ENCODE assay signal across 7 mouse cellular contexts in genomic region chr4:58551820-58552219, GRCm38 (mm10). TPM values are rescaled to one million over a fixed set of nuclear protein-coding genes. Genes with fewer than 3 reads are reported as not detected.
A peak's percentile ranks its signal among the peaks of the same experiment; 100 is the strongest.
DNase-seq lines count a peak whose midpoint lies in the region; ATAC-seq and TF ChIP-seq lines count a peak whose summit lies in the region.

No protein-coding gene starts in this region.

- ATAC-seq in liver, embryonic 11.5 days (replicated peaks; ENCODE audit: low FRiP score), result no peak
- ATAC-seq in stomach, postnatal 0 days (ENCODE audit: low FRiP score, low TSS enrichment), result peak; percentile 37; the same call in 1 of the 2 replicates

- peak; percentile 88 to 90 for DNase-seq in adrenal gland, postnatal 36 days
- peak; percentile 92 for DNase-seq in embryonic facial prominence, embryonic 10.5 days (ENCODE audit: low spot score)
- peak; percentile 35 to 71 for DNase-seq in heart, adult 9 months (ENCODE audit: low spot score in 2 of 2)
- peak; percentile 36 to 52 for DNase-seq in kidney, adult 8-10 months
- peak; percentile 69 for DNase-seq in liver, embryonic 11.5 days (ENCODE audit: low spot score)
- peak; percentile 4 for DNase-seq in naive thymus-derived CD4-positive, alpha-beta T cell, adult 2 months (ENCODE audit: low read depth)
- peak; percentile 91 for DNase-seq in stomach, postnatal 0 days (ENCODE audit: low spot score)

- peak overlapping the region; percentile 97 for H3K27ac ChIP-seq in embryonic facial prominence, embryonic 10.5 days (replicated peaks)
- H3K27ac ChIP-seq in liver, embryonic 11.5 days (ENCODE audit: low read depth, low read length), result no peak overlapping the region
- peak overlapping the region; percentile 93 for H3K27ac ChIP-seq in stomach, postnatal 0 days (replicated peaks)

- no peaks in the 10 kb centered on the region for H3K27me3 ChIP-seq in embryonic facial prominence, embryonic 10.5 days (replicated peaks; ENCODE audit: low read depth, poor library complexity, severe bottlenecking)
- peaks cover 9% of the 10 kb centered on the region for H3K27me3 ChIP-seq in liver, embryonic 11.5 days (replicated peaks; ENCODE audit: control insufficient read depth, insufficient read depth, low read length)
- H3K27me3 ChIP-seq in stomach, postnatal 0 days (ENCODE audit: control insufficient read depth, insufficient read depth, low read length), result no peaks in the 10 kb centered on the region

- peak; percentile 97 for TF ChIP-seq CTCF in stomach, postnatal 0 days (IDR thresholded peaks at IDR 0.05; ENCODE audit: low read depth)

- H3K4me3 ChIP-seq in embryonic facial prominence, embryonic 10.5 days, result peak overlapping the region; percentile 80
- peak overlapping the region; percentile 68 for H3K4me3 ChIP-seq in liver, embryonic 11.5 days (ENCODE audit: low read depth, low read length)
- peak overlapping the region; percentile 77 for H3K4me3 ChIP-seq in stomach, postnatal 0 days (ENCODE audit: low read depth, low read length)

- TF ChIP-seq EP300 in stomach, postnatal 0 days (optimal IDR thresholded peaks at IDR 0.05), result no peak

- peaks cover 21% of the 10 kb centered on the region for H3K36me3 ChIP-seq in embryonic facial prominence, embryonic 10.5 days (replicated peaks)
- no peaks in the 10 kb centered on the region for H3K36me3 ChIP-seq in liver, embryonic 11.5 days (ENCODE audit: control insufficient read depth, insufficient read depth, low read length)
- no peaks in the 10 kb centered on the region for H3K36me3 ChIP-seq in stomach, postnatal 0 days (ENCODE audit: control insufficient read depth, insufficient read depth, low read length)

- H3K9me3 ChIP-seq in embryonic facial prominence, embryonic 10.5 days, result no peaks in the 10 kb centered on the region
- H3K9me3 ChIP-seq in liver, embryonic 11.5 days (ENCODE audit: control insufficient read depth, low read length), result no peaks in the 10 kb centered on the region
- H3K9me3 ChIP-seq in stomach, postnatal 0 days (ENCODE audit: control insufficient read depth, low read length), result no peaks in the 10 kb centered on the region

- peaks cover 62% of the 10 kb centered on the region for H3K4me1 ChIP-seq in embryonic facial prominence, embryonic 10.5 days
- H3K4me1 ChIP-seq in liver, embryonic 11.5 days (replicated peaks; ENCODE audit: control insufficient read depth, insufficient read depth, low read length), result peaks cover 11% of the 10 kb centered on the region
- peaks cover 3% of the 10 kb centered on the region; the same call in 1 of the 2 replicates for H3K4me1 ChIP-seq in stomach, postnatal 0 days (replicated peaks; ENCODE audit: control insufficient read depth, insufficient read depth)

- H3K4me2 ChIP-seq in liver, embryonic 11.5 days, result peak overlapping the region; percentile 91
- H3K4me2 ChIP-seq in stomach, postnatal 0 days (replicated peaks; ENCODE audit: low read depth), result peak overlapping the region; percentile 93

- 2% methylated on average over 4 of the region's 4 CpGs for WGBS in embryonic facial prominence, embryonic 10.5 days
- WGBS in liver, embryonic 11.5 days, result 5% methylated on average over 4 of the region's 4 CpGs
- 3% methylated on average over 4 of the region's 4 CpGs for WGBS in stomach, postnatal 0 days

- H3K9ac ChIP-seq in liver, embryonic 11.5 days (ENCODE audit: low read depth, low read length), result no peak overlapping the region
- H3K9ac ChIP-seq in stomach, postnatal 0 days (ENCODE audit: low read length), result peak overlapping the region; percentile 84

RNA-seq across cellular contexts. Expression of gene Lpar1, which starts 1.9 kb away (rescaled TPM):
- total RNA-seq in adrenal gland, postnatal 36 days (2021), result 10 to 100 TPM; 15.9 to 28.0 TPM
- 129 and 155 TPM in 2 replicates for polyA plus RNA-seq in embryonic facial prominence, embryonic 10.5 days (2016; fragmentation: Nextera tagmentation; extraction: Ambion mirVana)
- polyA plus RNA-seq in liver, embryonic 11.5 days (2014; fragmentation: Nextera tagmentation; extraction: Ambion mirVana), result 21.3 and 24.7 TPM in 2 replicates
- polyA plus RNA-seq in stomach, postnatal 0 days (2015; fragmentation: Nextera tagmentation; extraction: Ambion mirVana), result 36.4 and 37.5 TPM in 2 replicates

Comparison
In these comparisons a context has a peak if more than half of its experiments do, and no peak if none do; other contexts are left out.
1. DNase-seq: peak in every context shown above with its lines; median percentile 92 in embryonic facial prominence, embryonic 10.5 days; 91 in stomach, postnatal 0 days; 89 in adrenal gland, postnatal 36 days; 69 in liver, embryonic 11.5 days; 53 in heart, adult 9 months; 44 in kidney, adult 8-10 months; 4 in naive thymus-derived CD4-positive, alpha-beta T cell, adult 2 months.